Mouse (Mus musculus): ENCODE results near the gene Tal1. TPM values are rescaled to one million over a fixed set of nuclear protein-coding genes. Genes with fewer than 3 reads are reported as not detected.

Tal1 gene
- polyA plus RNA-seq, 2 experiments from 2014 or later = not detected

DNA sequence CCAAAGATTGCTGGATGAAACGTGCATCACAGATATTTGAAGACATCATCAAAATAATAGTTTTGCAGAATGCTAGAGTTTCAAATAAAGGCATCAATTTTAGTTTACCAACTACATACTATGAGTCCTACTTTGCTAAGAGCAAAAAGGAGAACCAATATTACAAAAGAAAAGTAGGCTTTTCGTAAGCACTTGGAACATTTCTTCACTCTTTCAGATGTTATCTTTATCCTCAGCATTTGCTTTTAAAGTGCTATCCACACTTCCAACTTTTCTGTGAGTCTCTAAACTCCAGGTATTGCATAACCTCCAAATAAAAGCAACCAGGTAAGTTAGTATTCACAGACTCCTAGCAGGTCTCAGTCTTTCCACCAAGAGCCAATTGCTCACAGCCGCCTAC lies 63.4 kb downstream of the Tal1 start:
- ATAC-seq = no peak

GRCm38 (mm10) chr4:115121162-115121561 lies 64.9 kb downstream of the Tal1 start:
- ATAC-seq = no peak

Other genes starting within 250 kb of the Tal1 start
- gene Gm12830, start 234.7 kb upstream of the Tal1 start, polyA plus RNA-seq (2017; shearing (Covaris generic)) = not detected
- gene Foxd2, start 147.6 kb upstream of the Tal1 start, polyA plus RNA-seq (2017; shearing (Covaris generic)) = under 1 TPM in 1 of 2 experiments, not detected in 1; 0.17 TPM
- gene Foxe3, start 130.4 kb upstream of the Tal1 start, polyA plus RNA-seq (2017; shearing (Covaris generic)) = not detected
- gene Cmpk1, start 69.2 kb upstream of the Tal1 start, polyA plus RNA-seq (2017; shearing (Covaris generic)) = 10 to 100 TPM; 81.9 to 83.6 TPM
- 1 to 10 TPM; 6.0 to 6.7 TPM for gene Stil, start 56.3 kb upstream of the Tal1 start, polyA plus RNA-seq (2017; shearing (Covaris generic))
- 10 to 100 TPM; 31.4 to 40.8 TPM for gene Pdzk1ip1, start 32.3 kb downstream of the Tal1 start, polyA plus RNA-seq (2017; shearing (Covaris generic))
- gene Cyp4x1, start 77.9 kb downstream of the Tal1 start, polyA plus RNA-seq (2017; shearing (Covaris generic)) = not detected
- not detected for gene Cyp4a29, start 185.7 kb downstream of the Tal1 start, polyA plus RNA-seq (2017; shearing (Covaris generic))
- not detected for gene Cyp4a12a, start 242.6 kb downstream of the Tal1 start, polyA plus RNA-seq (2017; shearing (Covaris generic))

All from activated CD4-positive, CD25-positive, alpha-beta regulatory T cell, adult 4 months (primary cell).